Mouse (Mus musculus) testis, adult 2 months (tissue): ENCODE data around the gene Lrrc75b.

Experiments
- CTCF ChIP-seq: fragments of 200-500 bp; IDR thresholded peaks from 2 replicates; pipeline ENCODE4 v1.5.1; 2012; ENCODE audit warnings: low read depth, mild to moderate bottlenecking, inconsistent platforms, low read length, moderate library complexity; ENCODE audit not compliant: control insufficient read depth, insufficient read depth, insufficient replicate concordance
- POLR2A ChIP-seq: fragments of 200-500 bp; IDR thresholded peaks from 2 replicates; pipeline ENCODE4 v1.6.1; 2012; ENCODE audit warnings: low read depth, mild to moderate bottlenecking, inconsistent platforms, low read length, moderate library complexity; ENCODE audit not compliant: control insufficient read depth

- TF ChIP-seq POLR2A, result no peak
- TF ChIP-seq CTCF, result no peak
These were observed 11.8 kb upstream of the Lrrc75b start for GRCm38 (mm10) chr10:75571937-75572336.
